Mouse (Mus musculus) adrenal gland, adult 8-10 months (tissue): ENCODE measurements around the gene Mpl. TPM values are rescaled to one million over a fixed set of nuclear protein-coding genes. Genes with fewer than 3 reads are reported as not detected.

Source experiments
- DNase-seq: peaks from one replicate; pipeline ENCODE4 v3.0.0; 2022
- total RNA-seq, 4 experiments: library from RNA; stranded (reverse); gene quantifications; 2 replicates each; pipeline ENCODE4 v1.2.4; 2022

Gene Mpl
- total RNA-seq, 4 experiments from 2014 or later, result 0.15 TPM; not detected in 3

GRCm38 (mm10) chr4:118427415-118427767 lies 29.9 kb downstream of the Mpl start:
- DNase-seq, result no peak

DNA sequence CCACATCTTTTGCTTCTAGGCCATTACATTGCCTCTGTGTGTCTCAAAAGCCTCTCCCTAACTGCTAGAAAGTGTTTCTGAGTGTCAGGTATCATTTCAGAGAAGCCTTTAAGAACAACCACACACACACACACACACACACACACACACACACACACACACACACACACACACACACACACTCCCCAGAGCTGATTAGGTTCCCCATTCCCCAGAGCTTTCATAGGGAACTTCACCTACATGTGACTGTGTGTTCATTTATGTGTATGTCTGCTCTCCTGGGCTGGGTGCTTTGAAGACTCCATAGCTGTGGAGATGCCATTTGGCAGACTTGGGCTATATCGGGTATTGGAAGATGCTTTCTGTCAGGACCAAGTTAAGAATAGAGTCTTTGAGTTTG lies 31.9 kb downstream of the Mpl start:
- DNase-seq, result no peak

GRCm38 (mm10) chr4:118424541-118425160 lies 32.7 kb downstream of the Mpl start:
- DNase-seq, result no peak

GRCm38 (mm10) chr4:118421384-118421783 lies 35.9 kb downstream of the Mpl start:
- DNase-seq, result no peak

DNA sequence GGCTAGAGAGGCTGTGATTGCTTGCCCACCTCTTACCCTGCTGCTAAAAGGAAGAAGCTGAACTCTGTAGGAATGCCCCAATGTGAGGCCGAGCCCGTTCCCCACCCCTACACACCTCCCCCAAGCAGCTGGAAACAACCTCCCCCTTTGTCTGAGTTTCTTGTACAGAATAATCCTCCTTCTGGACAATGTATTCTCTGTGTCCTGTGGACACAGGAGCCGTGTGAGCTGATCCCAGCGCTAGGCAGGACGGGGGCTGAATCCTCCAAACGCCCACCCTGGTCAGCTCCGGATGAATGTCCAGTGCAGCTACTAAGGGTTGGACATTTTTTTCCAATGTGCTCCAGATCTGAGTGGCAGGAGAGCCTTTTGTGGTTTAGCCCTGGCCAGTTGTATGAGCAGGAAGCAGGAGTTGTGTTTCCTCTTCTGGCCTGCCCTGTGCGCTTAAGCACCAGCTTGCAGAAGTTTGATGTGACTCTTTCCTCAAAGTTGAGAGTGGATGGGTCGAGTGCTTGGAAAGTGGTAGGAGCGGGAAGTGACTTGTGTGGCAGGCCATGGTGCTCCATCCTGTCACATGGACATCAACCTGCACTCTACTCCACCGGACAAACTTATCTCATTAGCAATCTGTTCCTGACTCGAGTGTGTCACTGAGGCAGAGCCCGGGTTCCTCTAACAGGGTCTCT lies 40.1 kb downstream of the Mpl start:
- DNase-seq, result no peak

DNA sequence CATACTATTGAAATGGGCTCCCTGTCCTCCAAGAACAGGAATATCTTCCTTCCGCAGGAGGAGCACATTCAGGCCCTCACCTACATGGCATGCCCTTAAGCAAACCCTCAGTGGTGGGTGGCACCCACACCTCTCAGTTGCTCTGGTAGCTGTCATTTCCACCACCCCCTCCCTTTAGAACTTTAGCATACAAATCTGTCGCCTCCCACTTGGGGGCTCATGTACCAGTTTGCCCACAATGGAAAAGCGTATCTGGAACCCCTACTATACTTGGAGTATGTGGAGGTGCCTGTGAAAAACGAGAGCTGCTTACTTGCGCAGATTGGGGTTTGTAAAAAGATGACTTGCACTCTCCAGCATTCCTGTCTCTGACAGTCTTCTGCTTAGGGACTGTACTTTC lies 41.0 kb downstream of the Mpl start:
- DNase-seq, result no peak

- DNase-seq, result no peak
Measured at GRCm38 (mm10) chr4:118415779-118416178, 41.5 kb downstream of the Mpl start.

- no peak for DNase-seq
Measured at GRCm38 (mm10) chr4:118413553-118413952, 43.8 kb downstream of the Mpl start.

DNA sequence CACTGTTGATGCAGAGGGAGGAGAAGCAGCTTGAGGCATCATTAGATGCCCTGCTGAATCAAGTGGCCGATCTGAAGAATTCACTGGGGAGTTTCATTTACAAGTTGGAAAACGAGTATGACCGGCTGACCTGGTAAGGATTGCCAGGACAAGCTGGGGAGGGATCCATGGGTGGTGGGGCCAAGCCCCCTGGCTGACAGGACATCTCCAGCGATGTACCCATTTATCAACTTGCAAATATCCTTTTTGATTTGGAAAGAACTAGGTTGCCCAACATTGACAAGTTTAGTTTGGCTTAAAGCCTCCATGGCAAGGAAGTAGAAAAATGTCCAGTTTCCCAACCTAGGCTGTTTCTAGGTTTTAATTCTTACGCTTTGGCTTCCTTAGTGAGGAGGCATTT lies 46.4 kb downstream of the Mpl start:
- DNase-seq, result no peak

DNA sequence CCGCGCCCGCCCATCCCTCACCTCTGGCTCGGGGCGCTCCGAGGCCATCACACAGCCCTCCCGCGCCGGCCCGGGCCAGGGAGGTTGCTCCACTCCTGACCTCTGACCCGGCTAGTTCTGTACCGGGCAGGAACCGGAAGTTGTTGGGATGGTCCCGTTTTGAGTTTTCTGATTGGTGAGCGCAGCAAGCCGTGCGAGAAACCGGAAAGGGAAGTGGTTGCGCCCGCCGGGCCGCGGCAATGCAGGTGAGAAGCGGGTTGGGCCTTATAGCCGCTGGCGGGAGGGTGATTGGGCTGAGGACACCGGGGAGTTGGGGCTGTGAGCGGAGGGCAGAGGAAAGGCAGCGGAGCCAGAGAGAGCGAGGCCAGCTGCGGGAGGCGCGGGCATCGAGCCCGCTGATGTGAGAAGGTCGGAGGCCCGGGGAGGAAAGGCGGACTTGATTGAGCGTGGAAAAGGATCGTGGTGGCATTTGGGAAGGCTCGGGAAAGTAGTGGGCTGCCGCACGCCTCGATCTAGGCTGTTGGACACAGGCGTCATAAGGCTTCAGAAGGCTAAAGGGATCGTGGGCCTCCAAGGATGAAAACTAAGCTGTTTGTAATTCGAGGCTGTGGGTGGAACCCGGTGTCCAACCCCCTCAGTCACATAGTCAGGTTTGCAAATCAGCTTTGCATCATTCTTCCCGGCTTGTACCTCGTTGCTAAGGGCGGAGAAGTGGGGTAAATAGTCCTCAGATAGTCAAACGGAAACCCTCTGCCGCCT lies 48.0 kb downstream of the Mpl start, which contains the start of the genes Szt2 and Med8:
TSS of gene Szt2 (minus strand) at position 132 of the 759 bp plus-strand sequence.
TSS of gene Med8 (plus strand) at position 196 of the 759 bp plus-strand sequence.
- peak; percentile 90 for DNase-seq

DNA sequence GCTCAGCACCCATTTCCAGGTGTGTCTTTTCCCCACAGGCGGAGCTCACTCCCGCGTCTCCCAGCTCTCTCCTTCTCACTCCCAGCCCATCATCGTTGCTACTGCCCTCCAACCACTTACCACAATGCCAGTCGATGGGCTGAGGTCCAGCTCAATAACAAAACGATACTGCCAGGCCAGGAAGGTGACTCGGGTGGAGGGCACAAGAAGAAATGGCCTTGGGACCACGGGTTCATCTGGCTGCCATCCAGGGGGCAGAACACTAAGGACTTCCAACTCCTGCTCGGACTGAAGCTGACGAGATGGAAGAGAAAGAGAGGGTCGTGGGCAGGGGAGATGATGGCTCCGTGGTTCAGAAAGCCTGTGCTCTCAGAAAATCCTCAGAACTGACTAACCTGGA lies 54.6 kb downstream of the Mpl start:
- DNase-seq, result peak; percentile 29

DNA sequence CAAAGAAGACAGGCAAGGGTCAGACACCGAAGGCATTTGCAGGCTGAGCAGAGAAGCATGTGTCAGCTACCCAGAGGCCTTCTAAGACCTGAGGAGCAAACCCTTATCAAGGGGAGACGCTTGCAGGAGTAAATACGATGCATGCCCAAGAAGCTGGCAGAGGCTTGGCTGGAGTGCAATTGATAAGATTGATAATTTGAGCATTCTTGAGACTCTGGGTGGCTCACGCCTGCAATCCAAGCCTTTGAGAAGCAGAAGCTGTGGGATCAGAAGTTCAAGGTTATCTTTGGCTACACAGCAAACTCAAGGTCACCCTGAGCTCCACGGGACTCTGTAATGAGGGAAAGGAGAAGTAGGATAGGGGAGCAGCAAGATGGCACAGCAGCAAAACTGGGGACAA lies 55.4 kb downstream of the Mpl start:
- no peak for DNase-seq

DNA sequence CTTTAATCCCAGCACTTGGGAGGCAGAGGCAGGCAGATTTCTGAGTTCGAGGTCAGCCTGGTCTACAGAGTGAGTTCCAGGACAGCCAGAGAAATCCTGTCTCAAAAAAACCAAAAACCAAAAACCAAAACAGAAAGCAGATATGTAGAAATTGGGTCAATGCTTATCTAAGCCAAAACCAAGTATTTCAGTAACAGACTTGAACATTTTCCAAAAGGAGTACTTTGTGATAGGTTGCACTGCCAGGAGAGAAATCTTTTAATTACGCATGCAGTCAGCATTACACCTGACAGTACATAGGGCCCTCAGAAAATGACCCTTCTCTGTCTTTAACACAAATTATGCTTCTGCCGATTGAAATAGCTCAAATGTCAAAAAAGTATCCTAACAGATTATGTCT lies 55.9 kb downstream of the Mpl start:
- no peak for DNase-seq

DNA sequence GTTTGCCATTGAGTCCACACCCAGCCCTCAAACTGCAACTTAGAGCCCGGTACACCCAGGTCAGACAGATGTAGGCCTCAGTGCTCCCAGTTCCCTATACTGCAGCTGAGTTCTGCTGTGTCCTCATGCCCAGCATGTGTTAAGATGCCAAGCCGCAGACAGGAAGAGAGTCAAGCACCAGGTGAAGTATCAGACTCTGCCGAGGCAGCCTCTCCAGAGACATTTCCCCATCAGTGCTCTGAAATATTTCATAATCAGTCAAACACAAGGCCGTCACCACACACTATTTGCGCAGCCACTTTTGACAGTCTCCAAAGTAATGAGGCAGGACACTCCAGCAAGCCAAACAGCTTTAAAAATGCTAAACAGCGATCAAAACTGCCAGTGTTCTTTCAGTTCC lies 58.9 kb downstream of the Mpl start:
- no peak for DNase-seq

- no peak for DNase-seq
Measured at GRCm38 (mm10) chr4:118396433-118396832, 60.9 kb downstream of the Mpl start.

DNA sequence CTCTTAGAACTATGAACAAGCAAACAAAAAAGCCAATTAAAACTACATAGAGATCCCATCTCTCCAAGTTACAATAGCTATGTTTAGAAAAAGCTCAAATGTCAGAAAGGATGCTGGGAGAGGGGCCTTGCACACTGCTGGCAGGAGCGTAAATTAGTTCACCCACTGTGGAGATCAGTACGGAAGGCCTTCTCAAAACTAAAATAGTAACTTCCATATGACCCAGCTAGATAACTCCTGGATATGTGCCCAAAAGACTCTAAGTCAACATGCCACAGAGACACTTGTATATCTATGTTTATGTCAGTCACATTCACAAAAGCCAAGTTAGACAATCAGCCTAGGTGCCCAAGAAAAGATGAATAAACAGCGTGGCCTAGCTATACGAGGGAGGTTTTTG lies 62.0 kb downstream of the Mpl start:
- no peak for DNase-seq

DNA sequence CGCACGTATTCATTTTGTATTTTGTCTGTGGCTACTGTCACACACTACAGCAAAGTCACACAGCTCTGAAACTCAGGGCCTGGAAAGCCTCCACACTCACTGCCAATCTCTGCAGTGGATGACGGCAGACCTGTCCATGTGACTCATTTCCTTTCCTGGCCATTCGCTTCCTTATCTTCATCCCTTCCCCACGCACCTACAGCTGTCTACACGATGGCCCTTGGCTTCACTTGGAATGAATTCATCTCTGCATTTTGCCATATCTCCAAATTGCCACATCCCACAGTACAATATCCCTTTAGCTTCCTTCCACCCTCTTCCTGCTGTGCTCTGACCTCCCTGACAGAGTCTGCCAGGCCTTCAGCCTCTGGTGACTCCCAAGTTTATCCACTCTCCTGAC lies 62.8 kb downstream of the Mpl start:
- DNase-seq, result no peak

Other genes starting within 250 kb of the Mpl start
- gene Ptprf, start 166.1 kb downstream of the Mpl start, total RNA-seq, result 10 to 100 TPM; 49.6 to 81.8 (median 63.1) TPM
- gene Szt2, start 48.2 kb downstream of the Mpl start, total RNA-seq, result 10 to 100 TPM; 22.4 to 45.1 (median 31.7) TPM
- gene Med8, start 48.2 kb downstream of the Mpl start, total RNA-seq, result 10 to 100 TPM; 61.3 to 67.6 (median 66.8) TPM
- gene Elovl1, start 29.4 kb downstream of the Mpl start, total RNA-seq, result 100 to 1,000 TPM in 2 of 4 experiments, 10 to 100 TPM in 2; 73.8 to 108 (median 99.3) TPM
- gene Cdc20, start 20.2 kb downstream of the Mpl start, total RNA-seq, result 1 to 10 TPM; 2.7 to 4.8 (median 3.8) TPM
- 10 to 100 TPM; 30.0 to 53.6 (median 45.1) TPM for gene Tie1, start 32.5 kb upstream of the Mpl start, total RNA-seq
- not detected for gene 2610528J11Rik, start 69.5 kb upstream of the Mpl start, total RNA-seq
- not detected for gene Tmem125, start 86.5 kb upstream of the Mpl start, total RNA-seq
- under 1 TPM in 2 of 4 experiments, not detected in 2; 0.06 to 0.22 TPM for gene Cfap57, start 163.3 kb upstream of the Mpl start, total RNA-seq
- gene Ebna1bp2, start 163.3 kb upstream of the Mpl start, total RNA-seq, result 10 to 100 TPM; 69.8 to 83.0 (median 76.6) TPM
- gene Olfr62, start 201.4 kb upstream of the Mpl start, total RNA-seq, result not detected
- not detected for gene Olfr1342, start 235.2 kb upstream of the Mpl start, total RNA-seq
- not detected for gene Olfr1341, start 246.0 kb upstream of the Mpl start, total RNA-seq